ENCODE assay signal across 8 mouse cellular contexts in the genomic region with DNA sequence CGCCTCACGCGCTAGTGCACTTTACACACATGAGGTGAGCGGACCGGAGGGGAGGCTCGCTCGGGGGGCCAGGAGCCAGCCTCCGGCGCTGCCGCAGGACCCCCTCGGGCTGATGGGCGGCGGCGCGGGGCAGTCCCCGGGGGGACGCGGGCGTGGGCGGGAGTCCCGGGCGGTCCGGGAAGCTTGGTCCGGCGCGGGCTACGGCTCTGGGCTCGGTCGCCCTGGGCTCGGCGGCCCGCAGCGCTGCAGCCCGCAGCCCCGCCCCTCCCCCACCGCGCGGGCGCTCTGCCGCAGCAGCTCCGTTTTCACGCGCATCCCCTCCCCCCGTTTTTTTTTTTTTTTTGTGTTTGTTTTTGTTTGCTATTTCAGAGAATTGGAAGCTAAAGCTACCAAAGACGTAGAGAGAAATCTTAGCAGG. TPM values are rescaled to one million over a fixed set of nuclear protein-coding genes. Genes with fewer than 3 reads are reported as not detected.
DNase-seq lines count a peak whose midpoint lies in the region; ATAC-seq and TF ChIP-seq lines count a peak whose summit lies in the region.

No protein-coding gene starts in this region.

- under 1% methylated on average over 39 of the region's 45 CpGs for WGBS in heart, postnatal 0 days
- under 1% methylated on average over 43 of the region's 45 CpGs for WGBS in limb, embryonic 13.5 days
- under 1% methylated on average over 45 of the region's 45 CpGs for WGBS in small intestine, adult 2 months

- ATAC-seq in heart, postnatal 0 days (ENCODE audit: insufficient read depth, low read depth): peak; percentile 37
- peak; percentile 74 for ATAC-seq in limb, embryonic 13.5 days (ENCODE audit: low FRiP score, low read depth)
- ATAC-seq in activated CD4-positive, CD25-positive, alpha-beta regulatory T cell, adult 4 months: no peak

- no peak for DNase-seq in heart, postnatal 0 days (ENCODE audit: low spot score)
- DNase-seq in heart, postnatal 25 days (ENCODE audit: low spot score): no peak
- peak; percentile 46 for DNase-seq in MN1 (ENCODE audit: low spot score)
- no peak for DNase-seq in urinary bladder, postnatal 14 days (ENCODE audit: low spot score)

- H3K9ac ChIP-seq in heart, postnatal 0 days (replicated peaks; ENCODE audit: low read depth, low read length): peak overlapping the region; percentile 98
- H3K9ac ChIP-seq in limb, embryonic 13.5 days: peak overlapping the region; percentile 98

- TF ChIP-seq CTCF in heart, postnatal 0 days (IDR thresholded peaks at IDR 0.05; ENCODE audit: low read depth): no peak
- TF ChIP-seq CTCF in small intestine, adult 2 months (IDR thresholded peaks at IDR 0.05; ENCODE audit: extremely low read depth, insufficient read length, insufficient replicate concordance, low read depth, low read length): no peak

- H3K27me3 ChIP-seq in heart, postnatal 0 days (ENCODE audit: control insufficient read depth, insufficient read depth, low read length): no peaks in the 10 kb centered on the region
- H3K27me3 ChIP-seq in erythroblast, embryonic 14.5 days (ENCODE audit: control insufficient read depth): no peaks in the 10 kb centered on the region
- H3K27me3 ChIP-seq in limb, embryonic 13.5 days: no peaks in the 10 kb centered on the region
- H3K27me3 ChIP-seq in small intestine, adult 2 months (ENCODE audit: control insufficient read depth, insufficient read depth, low read length): no peaks in the 10 kb centered on the region

- peak overlapping the region; percentile 98 for H3K27ac ChIP-seq in heart, postnatal 0 days (ENCODE audit: low read depth)
- H3K27ac ChIP-seq in limb, embryonic 13.5 days: peak overlapping the region; percentile 98
- peak overlapping the region; percentile 17 for H3K27ac ChIP-seq in small intestine, adult 2 months (ENCODE audit: insufficient read depth, low read depth, low read length)

- intact Hi-C loops in heart, postnatal 25 days (cut with DNase I): no loop called here

- peak overlapping the region; percentile 77 for H3K4me2 ChIP-seq in heart, postnatal 0 days (ENCODE audit: low read depth, low read length)
- H3K4me2 ChIP-seq in limb, embryonic 13.5 days (replicated peaks): peak overlapping the region; percentile 72

- no peak; the same call in 1 of the 2 replicates for TF ChIP-seq EP300 in heart, postnatal 0 days (IDR thresholded peaks at IDR 0.05; ENCODE audit: low read depth)

- no peak for TF ChIP-seq POLR2A in small intestine, adult 2 months (IDR thresholded peaks at IDR 0.05; ENCODE audit: low read depth, low read length)

- peaks cover 29% of the 10 kb centered on the region for H3K4me1 ChIP-seq in heart, postnatal 0 days (ENCODE audit: control insufficient read depth, insufficient read depth)
- H3K4me1 ChIP-seq in erythroblast, embryonic 14.5 days (ENCODE audit: control insufficient read depth): peaks cover 35% of the 10 kb centered on the region
- peaks cover 34% of the 10 kb centered on the region for H3K4me1 ChIP-seq in limb, embryonic 13.5 days
- H3K4me1 ChIP-seq in small intestine, adult 2 months (ENCODE audit: control insufficient read depth, insufficient read depth, insufficient read length, low read length): no peaks in the 10 kb centered on the region

- peak overlapping the region; percentile 91 for H3K4me3 ChIP-seq in heart, postnatal 0 days (ENCODE audit: low read depth, low read length)
- H3K4me3 ChIP-seq in erythroblast, embryonic 14.5 days (replicated peaks): peak overlapping the region; percentile 94
- H3K4me3 ChIP-seq in limb, embryonic 13.5 days: peak overlapping the region; percentile 94
- peak overlapping the region; percentile 97 for H3K4me3 ChIP-seq in small intestine, adult 2 months (ENCODE audit: low read depth, low read length)

- no peaks in the 10 kb centered on the region for H3K9me3 ChIP-seq in heart, postnatal 0 days (replicated peaks; ENCODE audit: control insufficient read depth, low read length)
- no peaks in the 10 kb centered on the region for H3K9me3 ChIP-seq in erythroblast, embryonic 14.5 days (ENCODE audit: control insufficient read depth, low read length)
- H3K9me3 ChIP-seq in limb, embryonic 13.5 days: no peaks in the 10 kb centered on the region

- peaks cover 11% of the 10 kb centered on the region for H3K36me3 ChIP-seq in heart, postnatal 0 days (replicated peaks; ENCODE audit: control insufficient read depth, insufficient read depth, low read length)
- H3K36me3 ChIP-seq in erythroblast, embryonic 14.5 days (ENCODE audit: control insufficient read depth): peaks cover 29% of the 10 kb centered on the region
- H3K36me3 ChIP-seq in limb, embryonic 13.5 days: peaks cover 12% of the 10 kb centered on the region
- H3K36me3 ChIP-seq in small intestine, adult 2 months (ENCODE audit: control insufficient read depth, insufficient read depth, low read length): peaks cover 8% of the 10 kb centered on the region

RNA-seq across cellular contexts. Expression of a gene that starts 0.6 kb away (rescaled TPM):
- total RNA-seq in heart, postnatal 0 days (2014; rRNA removed; ENCODE audit: low replicate concordance): 31.8 and 41.4 TPM in 2 replicates
- 33.6 and 36.9 TPM in 2 replicates for polyA plus RNA-seq in heart, postnatal 0 days (2015; fragmentation: Nextera tagmentation; extraction: Ambion mirVana)
- 10 to 100 TPM; 33.1 to 33.3 TPM for total RNA-seq in heart, postnatal 25 days (2021)
- polyA plus RNA-seq in erythroblast, embryonic 14.5 days (2012): 1.1 and 1.8 TPM in 2 replicates
- 60.9 and 63.3 TPM in 2 replicates for polyA plus RNA-seq in limb, embryonic 13.5 days (2015; fragmentation: Nextera tagmentation; extraction: Ambion mirVana)
- 19.4 and 33.7 TPM in 2 replicates for polyA plus RNA-seq in small intestine, adult 2 months (2012; rRNA removed)
- 100 to 1,000 TPM in 1 of 2 experiments, 10 to 100 TPM in 1; 41.1 to 119 TPM for polyA plus RNA-seq in activated CD4-positive, CD25-positive, alpha-beta regulatory T cell, adult 4 months (2017; shearing (Covaris generic))

Comparison
In these comparisons a context has a peak if more than half of its experiments do, and no peak if none do; other contexts are left out.
1. H3K27ac ChIP-seq: peak in every context shown above with its lines; median percentile 98 in heart, postnatal 0 days; 98 in limb, embryonic 13.5 days; 17 in small intestine, adult 2 months.